Mouse (Mus musculus): ENCODE data around the gene Plscr3.

GRCm38 (mm10) chr11:69867335-69867734 is 21.2 kb downstream of the Plscr3 start:
- TF ChIP-seq CTCF (IDR thresholded peaks at IDR 0.05; ENCODE audit: control insufficient read depth, insufficient read depth, insufficient read length) (no peak), USF1 (IDR thresholded peaks at IDR 0.05; ENCODE audit: low read depth) (no peak), MAX (IDR thresholded peaks at IDR 0.05) (no peak)
